Comparison of ENCODE assay signal across 8 mouse cellular contexts in genomic region chr9:61385753-61386152, GRCm38 (mm10). TPM values are rescaled to one million over a fixed set of nuclear protein-coding genes. Genes with fewer than 3 reads are reported as not detected.
DNase-seq lines count a peak whose midpoint lies in the region; ATAC-seq and TF ChIP-seq lines count a peak whose summit lies in the region.

No protein-coding gene starts in this region.

- H3K27me3 ChIP-seq in liver, adult 2 months (ENCODE audit: control insufficient read depth, insufficient read depth, low read length) = no peaks in the 10 kb centered on the region
- H3K27me3 ChIP-seq in liver, embryonic 11.5 days (replicated peaks; ENCODE audit: control insufficient read depth, insufficient read depth, low read length) = peaks cover 2% of the 10 kb centered on the region; the same call in 1 of the 2 replicates
- no peaks in the 10 kb centered on the region for H3K27me3 ChIP-seq in embryonic facial prominence, embryonic 14.5 days (replicated peaks; ENCODE audit: control insufficient read depth, insufficient read depth, low read length)
- no peaks in the 10 kb centered on the region for H3K27me3 ChIP-seq in limb, embryonic 14.5 days (ENCODE audit: control insufficient read depth, insufficient read depth, low read length)
- 0 out of 2 replicates have a peak, but pooled peaks cover 8% of the 10 kb centered on the region for H3K27me3 ChIP-seq in neural tube, embryonic 12.5 days (replicated peaks)
- H3K27me3 ChIP-seq in kidney, adult 2 months (replicated peaks; ENCODE audit: control insufficient read depth, insufficient read depth, low read length) = no peaks in the 10 kb centered on the region

- no peak for ATAC-seq in liver, embryonic 11.5 days (replicated peaks; ENCODE audit: low FRiP score)
- no peak for ATAC-seq in embryonic facial prominence, embryonic 14.5 days (ENCODE audit: low read depth)
- no peak for ATAC-seq in limb, embryonic 14.5 days (ENCODE audit: low FRiP score, low read depth)
- ATAC-seq in neural tube, embryonic 12.5 days (ENCODE audit: low FRiP score, low read depth) = peak; percentile 34; the same call in 1 of the 2 replicates

- TF ChIP-seq POLR2A in liver, adult 2 months (IDR thresholded peaks at IDR 0.05; ENCODE audit: extremely low read depth, insufficient read depth, low read length) = no peak
- TF ChIP-seq POLR2A in limb, embryonic 14.5 days (IDR thresholded peaks at IDR 0.05; ENCODE audit: borderline replicate concordance, extremely low read depth, insufficient read depth, insufficient read length) = no peak
- no peak for TF ChIP-seq POLR2A in kidney, adult 2 months (IDR thresholded peaks at IDR 0.05; ENCODE audit: low read depth, low read length)

- no peak overlapping the region for H3K27ac ChIP-seq in liver, adult 2 months (replicated peaks; ENCODE audit: insufficient read depth, low read depth, low read length)
- no peak overlapping the region for H3K27ac ChIP-seq in liver, embryonic 11.5 days (ENCODE audit: low read depth, low read length)
- no peak overlapping the region for H3K27ac ChIP-seq in embryonic facial prominence, embryonic 14.5 days (replicated peaks; ENCODE audit: low read depth, low read length)
- H3K27ac ChIP-seq in limb, embryonic 14.5 days (replicated peaks; ENCODE audit: low read depth, low read length) = no peak overlapping the region
- H3K27ac ChIP-seq in neural tube, embryonic 12.5 days = no peak overlapping the region
- H3K27ac ChIP-seq in kidney, adult 2 months (ENCODE audit: insufficient read depth, low read depth, low read length) = no peak overlapping the region

- peak; percentile 43 for DNase-seq in liver, adult 2 months (ENCODE audit: extremely low read depth, low read depth, low spot score)
- DNase-seq in liver, embryonic 11.5 days (ENCODE audit: low spot score) = no peak
- DNase-seq in embryonic facial prominence, embryonic 14.5 days (ENCODE audit: low spot score) = no peak
- no peak for DNase-seq in limb, embryonic 14.5 days (ENCODE audit: low spot score)
- no peak for DNase-seq in gastrocnemius, postnatal 4 days (ENCODE audit: low spot score in 2 of 2)
- DNase-seq in ovary, postnatal 10 days (ENCODE audit: low spot score) = no peak
- DNase-seq in kidney, adult 2 months = no peak

- TF ChIP-seq CTCF in liver, adult 2 months (IDR thresholded peaks at IDR 0.05; ENCODE audit: low read depth, low read length) = no peak
- no peak for TF ChIP-seq CTCF in kidney, adult 2 months (conservative IDR thresholded peaks at IDR 0.05; ENCODE audit: insufficient read depth, insufficient read length, low read depth, low read length)

- no peaks in the 10 kb centered on the region for H3K9me3 ChIP-seq in liver, embryonic 11.5 days (ENCODE audit: control insufficient read depth, low read length)
- H3K9me3 ChIP-seq in embryonic facial prominence, embryonic 14.5 days (ENCODE audit: control insufficient read depth, low read length) = no peaks in the 10 kb centered on the region
- no peaks in the 10 kb centered on the region for H3K9me3 ChIP-seq in limb, embryonic 14.5 days (ENCODE audit: control insufficient read depth, low read length)
- H3K9me3 ChIP-seq in neural tube, embryonic 12.5 days = no peaks in the 10 kb centered on the region

- peaks cover 41% of the 10 kb centered on the region for H3K4me1 ChIP-seq in liver, adult 2 months (ENCODE audit: control insufficient read depth, insufficient read depth, low read length)
- H3K4me1 ChIP-seq in liver, embryonic 11.5 days (replicated peaks; ENCODE audit: control insufficient read depth, insufficient read depth, low read length) = peaks cover 33% of the 10 kb centered on the region
- H3K4me1 ChIP-seq in embryonic facial prominence, embryonic 14.5 days (ENCODE audit: control insufficient read depth, insufficient read depth, low read length) = peaks cover 43% of the 10 kb centered on the region
- peaks cover 68% of the 10 kb centered on the region for H3K4me1 ChIP-seq in limb, embryonic 14.5 days (ENCODE audit: control insufficient read depth, insufficient read depth, low read length)
- H3K4me1 ChIP-seq in neural tube, embryonic 12.5 days = peaks cover 94% of the 10 kb centered on the region
- peaks cover 40% of the 10 kb centered on the region for H3K4me1 ChIP-seq in kidney, adult 2 months (ENCODE audit: control insufficient read depth, insufficient read depth, low read length)

- H3K4me3 ChIP-seq in liver, adult 2 months (ENCODE audit: insufficient read depth, low read depth, low read length) = no peak overlapping the region
- H3K4me3 ChIP-seq in liver, embryonic 11.5 days (ENCODE audit: low read depth, low read length) = no peak overlapping the region
- no peak overlapping the region for H3K4me3 ChIP-seq in embryonic facial prominence, embryonic 14.5 days (ENCODE audit: low read depth, low read length)
- H3K4me3 ChIP-seq in limb, embryonic 14.5 days (replicated peaks; ENCODE audit: low read length) = no peak overlapping the region
- 0 out of 2 replicates have a peak overlapping the region, but pooled peaks have one; percentile 1 for H3K4me3 ChIP-seq in neural tube, embryonic 12.5 days
- H3K4me3 ChIP-seq in kidney, adult 2 months (ENCODE audit: insufficient read depth, low read depth, low read length) = no peak overlapping the region

- H3K79me2 ChIP-seq in liver, adult 2 months (ENCODE audit: control insufficient read depth, insufficient read depth, low read length) = 0 out of 2 replicates have a peak, but pooled peaks cover 3% of the 10 kb centered on the region

- no peak overlapping the region for H3K9ac ChIP-seq in liver, adult 2 months (ENCODE audit: low read depth, low read length)
- no peak overlapping the region for H3K9ac ChIP-seq in liver, embryonic 11.5 days (ENCODE audit: low read depth, low read length)
- H3K9ac ChIP-seq in embryonic facial prominence, embryonic 14.5 days (ENCODE audit: low read depth, low read length) = no peak overlapping the region
- no peak overlapping the region for H3K9ac ChIP-seq in limb, embryonic 14.5 days (ENCODE audit: low read depth, low read length, severe bottlenecking)
- H3K9ac ChIP-seq in neural tube, embryonic 12.5 days = 0 out of 2 replicates have a peak overlapping the region, but pooled peaks have one; percentile 17

- 71% methylated on average over 8 of the region's 8 CpGs for WGBS in liver, adult 2 months
- WGBS in liver, embryonic 11.5 days = 13% methylated on average over 8 of the region's 8 CpGs
- 39% methylated on average over 8 of the region's 8 CpGs for WGBS in embryonic facial prominence, embryonic 14.5 days
- WGBS in limb, embryonic 14.5 days = 19% methylated on average over 8 of the region's 8 CpGs
- 3% methylated on average over 8 of the region's 8 CpGs for WGBS in neural tube, embryonic 12.5 days
- WGBS in kidney, adult 2 months = 55% methylated on average over 8 of the region's 8 CpGs

- no peaks in the 10 kb centered on the region for H3K36me3 ChIP-seq in liver, adult 2 months (ENCODE audit: control insufficient read depth, insufficient read depth, low read length)
- no peaks in the 10 kb centered on the region; the same call in 1 of the 2 replicates for H3K36me3 ChIP-seq in liver, embryonic 11.5 days (ENCODE audit: control insufficient read depth, insufficient read depth, low read length)
- peaks cover 62% of the 10 kb centered on the region for H3K36me3 ChIP-seq in embryonic facial prominence, embryonic 14.5 days (ENCODE audit: control insufficient read depth, insufficient read depth, low read length)
- peaks cover 83% of the 10 kb centered on the region for H3K36me3 ChIP-seq in limb, embryonic 14.5 days (ENCODE audit: control insufficient read depth, insufficient read depth, low read length)
- peaks cover 51% of the 10 kb centered on the region for H3K36me3 ChIP-seq in neural tube, embryonic 12.5 days
- H3K36me3 ChIP-seq in kidney, adult 2 months (ENCODE audit: control insufficient read depth, insufficient read depth, low read length) = no peaks in the 10 kb centered on the region

- no peak overlapping the region for H3K4me2 ChIP-seq in liver, embryonic 11.5 days
- H3K4me2 ChIP-seq in embryonic facial prominence, embryonic 14.5 days (ENCODE audit: low read depth, low read length) = peak overlapping the region; percentile 21; the same call in 1 of the 2 replicates
- H3K4me2 ChIP-seq in limb, embryonic 14.5 days (replicated peaks; ENCODE audit: low read depth, low read length, severe bottlenecking) = 0 out of 2 replicates have a peak overlapping the region, but pooled peaks have one; percentile 21
- H3K4me2 ChIP-seq in neural tube, embryonic 12.5 days (replicated peaks) = peak overlapping the region; percentile 49

RNA-seq across cellular contexts. Expression of gene Tle3, which starts 13.6 kb away (rescaled TPM):
- total RNA-seq in liver, adult 2 months (2014; rRNA removed) = 2.4 and 2.9 TPM in 2 replicates
- polyA plus RNA-seq in liver, adult 2 months (2012; rRNA removed) = 9.7 and 14.8 TPM in 2 replicates
- 15.0 and 15.8 TPM in 2 replicates for polyA plus RNA-seq in liver, embryonic 11.5 days (2014; fragmentation: Nextera tagmentation; extraction: Ambion mirVana)
- 25.5 and 31.4 TPM in 2 replicates for polyA plus RNA-seq in embryonic facial prominence, embryonic 14.5 days (2014; fragmentation: Nextera tagmentation; extraction: Ambion mirVana)
- polyA plus RNA-seq in limb, embryonic 14.5 days (2012; rRNA removed) = 113 and 156 TPM in 2 replicates
- 45.1 and 47.3 TPM in 2 replicates for polyA plus RNA-seq in limb, embryonic 14.5 days (2014; fragmentation: Nextera tagmentation; extraction: Ambion mirVana)
- 55.5 and 58.7 TPM in 2 replicates for polyA plus RNA-seq in neural tube, embryonic 12.5 days (2016; fragmentation: Nextera tagmentation; extraction: Ambion mirVana)
- 10 to 100 TPM; 35.0 to 47.8 TPM for total RNA-seq in gastrocnemius, postnatal 4 days (2021)
- polyA plus RNA-seq in kidney, adult 2 months (2012; rRNA removed) = 47.2 and 50.9 TPM in 2 replicates
